Mouse (Mus musculus): ENCODE data around the gene Kcnj13. TPM values are rescaled to one million over a fixed set of nuclear protein-coding genes. Genes with fewer than 3 reads are reported as not detected.
A peak's percentile ranks its signal among the peaks of the same experiment; 100 is the strongest.

Kcnj13 gene
- total and polyA plus RNA-seq, 2 experiments from 2014 or later: 0.83 TPM; not detected in 1

- 95% methylated on average over 1 of the region's 1 CpGs for WGBS
- peaks cover 34% of the 10 kb centered on the region for H3K36me3 ChIP-seq (replicated peaks; ENCODE audit: control insufficient read depth, insufficient read depth, low read length)
- ATAC-seq (ENCODE audit: insufficient read depth, low read depth) (no peak), DNase-seq (ENCODE audit: low spot score) (no peak)
- H3K27ac ChIP-seq (ENCODE audit: low read depth): no peak overlapping the region
- H3K4me3 ChIP-seq (ENCODE audit: low read depth, low read length): no peak overlapping the region
- no peaks in the 10 kb centered on the region for H3K9me3 ChIP-seq (replicated peaks; ENCODE audit: control insufficient read depth, low read length)
- no peak overlapping the region for H3K9ac ChIP-seq (replicated peaks; ENCODE audit: low read depth, low read length)
- H3K27me3 ChIP-seq (ENCODE audit: control insufficient read depth, insufficient read depth, low read length): no peaks in the 10 kb centered on the region
- H3K4me2 ChIP-seq (ENCODE audit: low read depth, low read length): no peak overlapping the region
- H3K4me1 ChIP-seq (ENCODE audit: control insufficient read depth, insufficient read depth): no peaks in the 10 kb centered on the region
- TF ChIP-seq EP300 (IDR thresholded peaks at IDR 0.05; ENCODE audit: low read depth) (no peak), CTCF (IDR thresholded peaks at IDR 0.05; ENCODE audit: low read depth) (peak; percentile 32; the same call in 1 of the 2 replicates)
These were observed 14.6 kb downstream of the Kcnj13 start for GRCm38 (mm10) chr1:87379919-87380318.

- Histone ChIP-seq H3K9ac (replicated peaks; ENCODE audit: low read depth, low read length) (no peak overlapping the region), H3K27ac (ENCODE audit: low read depth) (no peak overlapping the region), H3K9me3 (replicated peaks; ENCODE audit: control insufficient read depth, low read length) (no peaks in the 10 kb centered on the region), H3K4me1 (ENCODE audit: control insufficient read depth, insufficient read depth) (no peaks in the 10 kb centered on the region), H3K4me2 (ENCODE audit: low read depth, low read length) (no peak overlapping the region), H3K36me3 (replicated peaks; ENCODE audit: control insufficient read depth, insufficient read depth, low read length) (peaks cover 45% of the 10 kb centered on the region), H3K4me3 (ENCODE audit: low read depth, low read length) (no peak overlapping the region), H3K27me3 (ENCODE audit: control insufficient read depth, insufficient read depth, low read length) (no peaks in the 10 kb centered on the region)
- ATAC-seq (ENCODE audit: insufficient read depth, low read depth): no peak
- DNase-seq (ENCODE audit: low spot score): no peak
- 91% methylated on average over 3 of the region's 3 CpGs for WGBS
- no peak for TF ChIP-seq CTCF (IDR thresholded peaks at IDR 0.05; ENCODE audit: low read depth)
These were observed 16.4 kb downstream of the Kcnj13 start for GRCm38 (mm10) chr1:87378024-87378560.

GRCm38 (mm10) chr1:87360276-87360675 is 34.3 kb downstream of the Kcnj13 start:
- no peak for TF ChIP-seq CTCF (IDR thresholded peaks at IDR 0.05; ENCODE audit: low read depth)
- TF ChIP-seq EP300 (IDR thresholded peaks at IDR 0.05; ENCODE audit: low read depth): no peak
- H3K4me3 ChIP-seq (ENCODE audit: low read depth, low read length): no peak overlapping the region
- WGBS: 72% methylated on average over 1 of the region's 1 CpGs
- no peak for DNase-seq (ENCODE audit: low spot score)
- no peaks in the 10 kb centered on the region for H3K27me3 ChIP-seq (ENCODE audit: control insufficient read depth, insufficient read depth, low read length)
- H3K9ac ChIP-seq (replicated peaks; ENCODE audit: low read depth, low read length): no peak overlapping the region
- ATAC-seq (ENCODE audit: insufficient read depth, low read depth): no peak
- H3K4me2 ChIP-seq (ENCODE audit: low read depth, low read length): no peak overlapping the region
- H3K9me3 ChIP-seq (replicated peaks; ENCODE audit: control insufficient read depth, low read length): no peaks in the 10 kb centered on the region
- peaks cover 13% of the 10 kb centered on the region for H3K36me3 ChIP-seq (replicated peaks; ENCODE audit: control insufficient read depth, insufficient read depth, low read length)
- no peak overlapping the region for H3K27ac ChIP-seq (ENCODE audit: low read depth)
- H3K4me1 ChIP-seq (ENCODE audit: control insufficient read depth, insufficient read depth): no peaks in the 10 kb centered on the region

GRCm38 (mm10) chr1:87350576-87350975 is 44.0 kb downstream of the Kcnj13 start:
- DNase-seq (ENCODE audit: low spot score) (no peak), ATAC-seq (ENCODE audit: insufficient read depth, low read depth) (no peak)
- TF ChIP-seq CTCF (IDR thresholded peaks at IDR 0.05; ENCODE audit: low read depth) (no peak), EP300 (IDR thresholded peaks at IDR 0.05; ENCODE audit: low read depth) (no peak)
- 63% methylated on average over 2 of the region's 2 CpGs for WGBS
- H3K9me3 ChIP-seq (replicated peaks; ENCODE audit: control insufficient read depth, low read length): no peaks in the 10 kb centered on the region
- H3K9ac ChIP-seq (replicated peaks; ENCODE audit: low read depth, low read length): no peak overlapping the region
- no peaks in the 10 kb centered on the region for H3K4me1 ChIP-seq (ENCODE audit: control insufficient read depth, insufficient read depth)
- no peaks in the 10 kb centered on the region for H3K27me3 ChIP-seq (ENCODE audit: control insufficient read depth, insufficient read depth, low read length)
- no peak overlapping the region for H3K4me3 ChIP-seq (ENCODE audit: low read depth, low read length)
- no peak overlapping the region for H3K27ac ChIP-seq (ENCODE audit: low read depth)
- peaks cover 9% of the 10 kb centered on the region; the same call in 1 of the 2 replicates for H3K36me3 ChIP-seq (replicated peaks; ENCODE audit: control insufficient read depth, insufficient read depth, low read length)
- no peak overlapping the region for H3K4me2 ChIP-seq (ENCODE audit: low read depth, low read length)

Other genes with a start within 250 kb of the Kcnj13 start
- gene Ecel1, start 238.2 kb downstream of the Kcnj13 start, total RNA-seq (2014; rRNA removed; ENCODE audit: low replicate concordance): 0.46 and 2.2 TPM in 2 replicates
- 0.41 and 0.55 TPM in 2 replicates for gene Ecel1, start 238.2 kb downstream of the Kcnj13 start, polyA plus RNA-seq (2015; fragmentation: Nextera tagmentation; extraction: Ambion mirVana)
- gene Prss56, start 211.4 kb downstream of the Kcnj13 start, total RNA-seq (2014; rRNA removed; ENCODE audit: low replicate concordance): 1.4 TPM in 1 of 2 replicates, not detected in the other
- not detected in 2 replicates for gene Prss56, start 211.4 kb downstream of the Kcnj13 start, polyA plus RNA-seq (2015; fragmentation: Nextera tagmentation; extraction: Ambion mirVana)
- gene Chrnd, start 204.1 kb downstream of the Kcnj13 start, total RNA-seq (2014; rRNA removed; ENCODE audit: low replicate concordance): 0.31 TPM in 1 of 2 replicates, not detected in the other
- gene Chrnd, start 204.1 kb downstream of the Kcnj13 start, polyA plus RNA-seq (2015; fragmentation: Nextera tagmentation; extraction: Ambion mirVana): not detected in 2 replicates
- gene Chrng, start 190.1 kb downstream of the Kcnj13 start, total RNA-seq (2014; rRNA removed; ENCODE audit: low replicate concordance): 1.5 TPM in 1 of 2 replicates, not detected in the other
- 0.05 and 0.25 TPM in 2 replicates for gene Chrng, start 190.1 kb downstream of the Kcnj13 start, polyA plus RNA-seq (2015; fragmentation: Nextera tagmentation; extraction: Ambion mirVana)
- 54.9 and 56.2 TPM in 2 replicates for gene Eif4e2, start 180.8 kb downstream of the Kcnj13 start, total RNA-seq (2014; rRNA removed; ENCODE audit: low replicate concordance)
- 76.2 and 80.9 TPM in 2 replicates for gene Eif4e2, start 180.8 kb downstream of the Kcnj13 start, polyA plus RNA-seq (2015; fragmentation: Nextera tagmentation; extraction: Ambion mirVana)
- 2.3 and 2.5 TPM in 2 replicates for gene Efhd1, start 130.4 kb downstream of the Kcnj13 start, total RNA-seq (2014; rRNA removed; ENCODE audit: low replicate concordance)
- 0.38 and 0.60 TPM in 2 replicates for gene Efhd1, start 130.4 kb downstream of the Kcnj13 start, polyA plus RNA-seq (2015; fragmentation: Nextera tagmentation; extraction: Ambion mirVana)
- gene Gigyf2, start 67.7 kb downstream of the Kcnj13 start, total RNA-seq (2014; rRNA removed; ENCODE audit: low replicate concordance): 18.7 and 29.8 TPM in 2 replicates
- gene Gigyf2, start 67.7 kb downstream of the Kcnj13 start, polyA plus RNA-seq (2015; fragmentation: Nextera tagmentation; extraction: Ambion mirVana): 19.9 and 22.6 TPM in 2 replicates
- not detected in 2 replicates for gene Snorc, start 75.5 kb upstream of the Kcnj13 start, total RNA-seq (2014; rRNA removed; ENCODE audit: low replicate concordance)
- gene Snorc, start 75.5 kb upstream of the Kcnj13 start, polyA plus RNA-seq (2015; fragmentation: Nextera tagmentation; extraction: Ambion mirVana): not detected in 2 replicates
- not detected in 2 replicates for gene Neu2, start 115.2 kb upstream of the Kcnj13 start, total RNA-seq (2014; rRNA removed; ENCODE audit: low replicate concordance)
- 0.23 TPM in 1 of 2 replicates, not detected in the other for gene Neu2, start 115.2 kb upstream of the Kcnj13 start, polyA plus RNA-seq (2015; fragmentation: Nextera tagmentation; extraction: Ambion mirVana)
- gene Ngef, start 179.1 kb upstream of the Kcnj13 start, total RNA-seq (2014; rRNA removed; ENCODE audit: low replicate concordance): not detected in 2 replicates
- gene Ngef, start 179.1 kb upstream of the Kcnj13 start, polyA plus RNA-seq (2015; fragmentation: Nextera tagmentation; extraction: Ambion mirVana): 0.05 and 0.26 TPM in 2 replicates
- gene Inpp5d, start 225.6 kb upstream of the Kcnj13 start, total RNA-seq (2014; rRNA removed; ENCODE audit: low replicate concordance): 9.9 and 66.4 TPM in 2 replicates
- gene Inpp5d, start 225.6 kb upstream of the Kcnj13 start, polyA plus RNA-seq (2015; fragmentation: Nextera tagmentation; extraction: Ambion mirVana): 3.2 and 5.0 TPM in 2 replicates